Mouse (Mus musculus): ENCODE results near the gene Tshz2.

The Tshz2 gene

GRCm38 (mm10) chr2:169869468-169869867, 236.7 kb downstream of the Tshz2 start:
- DNase-seq (ENCODE audit: low spot score in 2 of 2) = no peak

- DNase-seq (ENCODE audit: low spot score in 2 of 2) = no peak
Observed at GRCm38 (mm10) chr2:169870503-169870902, 237.7 kb downstream of the Tshz2 start.

GRCm38 (mm10) chr2:169871436-169872060, 238.7 kb downstream of the Tshz2 start:
- no peak for DNase-seq (ENCODE audit: low spot score in 2 of 2)

GRCm38 (mm10) chr2:169873442-169873841, 240.6 kb downstream of the Tshz2 start:
- DNase-seq (ENCODE audit: low spot score in 2 of 2) = no peak

GRCm38 (mm10) chr2:169887921-169888320, 255.1 kb downstream of the Tshz2 start:
- DNase-seq (ENCODE audit: low spot score in 2 of 2) = no peak

GRCm38 (mm10) chr2:169892441-169893038, 259.7 kb downstream of the Tshz2 start:
- DNase-seq (ENCODE audit: low spot score in 2 of 2) = no peak

GRCm38 (mm10) chr2:169902896-169903295, 270.1 kb downstream of the Tshz2 start:
- DNase-seq (ENCODE audit: low spot score in 2 of 2) = no peak

GRCm38 (mm10) chr2:169906396-169906795, 273.6 kb downstream of the Tshz2 start:
- DNase-seq (ENCODE audit: low spot score in 2 of 2) = no peak

- no peak for DNase-seq (ENCODE audit: low spot score in 2 of 2)
Observed at GRCm38 (mm10) chr2:169907979-169908378, 275.2 kb downstream of the Tshz2 start.

- DNase-seq (ENCODE audit: low spot score in 2 of 2) = no peak
Observed at GRCm38 (mm10) chr2:169910606-169911005, 277.8 kb downstream of the Tshz2 start.

- no peak for DNase-seq (ENCODE audit: low spot score in 2 of 2)
Observed at GRCm38 (mm10) chr2:169912826-169913225, 280.0 kb downstream of the Tshz2 start.

GRCm38 (mm10) chr2:169914903-169915302, 282.1 kb downstream of the Tshz2 start:
- DNase-seq (ENCODE audit: low spot score in 2 of 2) = no peak

- no peak for DNase-seq (ENCODE audit: low spot score in 2 of 2)
Observed at GRCm38 (mm10) chr2:169915326-169915725, 282.5 kb downstream of the Tshz2 start.

- DNase-seq (ENCODE audit: low spot score in 2 of 2) = no peak
Observed at GRCm38 (mm10) chr2:169919111-169919695, 286.4 kb downstream of the Tshz2 start.

GRCm38 (mm10) chr2:169924177-169924810, 291.5 kb downstream of the Tshz2 start:
- DNase-seq (ENCODE audit: low spot score in 2 of 2) = no peak

- DNase-seq (ENCODE audit: low spot score in 2 of 2) = no peak
Observed at GRCm38 (mm10) chr2:169925466-169925865, 292.7 kb downstream of the Tshz2 start.

- no peak for DNase-seq (ENCODE audit: low spot score in 2 of 2)
Observed at GRCm38 (mm10) chr2:169926016-169926415, 293.2 kb downstream of the Tshz2 start.

- no peak for DNase-seq (ENCODE audit: low spot score in 2 of 2)
Observed at GRCm38 (mm10) chr2:169927401-169927800, 294.6 kb downstream of the Tshz2 start.

- DNase-seq (ENCODE audit: low spot score in 2 of 2) = no peak
Observed at GRCm38 (mm10) chr2:169928447-169929120, 295.8 kb downstream of the Tshz2 start.

- peak; percentile 36 to 62 for DNase-seq (ENCODE audit: low spot score in 2 of 2)
Observed at GRCm38 (mm10) chr2:169929540-169930497, 297.0 kb downstream of the Tshz2 start.

GRCm38 (mm10) chr2:169935642-169936041, 302.8 kb downstream of the Tshz2 start:
- no peak for DNase-seq (ENCODE audit: low spot score in 2 of 2)

Measured in frontal cortex, postnatal 36 days (tissue).